Mouse (Mus musculus) stomach, embryonic 15.5 days (tissue): ENCODE measurements around the gene Olfr1347. TPM values are rescaled to one million over a fixed set of nuclear protein-coding genes. Genes with fewer than 3 reads are reported as not detected.

Experiments
- ATAC-seq: fragments of 200-750 bp; cut with Nextera tagmentation; 2 replicates; pipeline ENCODE4 v1.8.0; 2017; ENCODE audit warnings: low read depth, moderate number of reproducible peaks, moderate TSS enrichment; ENCODE audit not compliant: insufficient read depth, low FRiP score
- H3K27ac ChIP-seq: fragments of 300-500 bp; sonication (generic); 2 replicates; pipeline ENCODE4 v1.5.1; 2015; ENCODE audit warnings: mild to moderate bottlenecking, inconsistent platforms
- H3K27me3 ChIP-seq: fragments of 300-500 bp; sonication (generic); replicated peaks from 2 replicates; pipeline ENCODE4 v1.6.1; 2015; ENCODE audit warnings: inconsistent platforms
- H3K36me3 ChIP-seq: fragments of 300-500 bp; sonication (generic); 2 replicates; pipeline ENCODE4 v1.6.1; 2015; ENCODE audit warnings: inconsistent platforms
- H3K4me1 ChIP-seq: fragments of 300-500 bp; sonication (generic); 2 replicates; pipeline ENCODE4 v1.6.1; 2015; ENCODE audit warnings: inconsistent platforms
- H3K4me2 ChIP-seq: fragments of 300-500 bp; sonication (generic); 2 replicates; pipeline ENCODE4 v1.6.1; 2015; ENCODE audit warnings: mild to moderate bottlenecking, inconsistent platforms
- H3K4me3 ChIP-seq: fragments of 300-500 bp; sonication (generic); replicated peaks from 2 replicates; pipeline ENCODE4 v1.5.1; 2015; ENCODE audit warnings: inconsistent platforms
- H3K9ac ChIP-seq: fragments of 300-500 bp; sonication (generic); 2 replicates; pipeline ENCODE4 v1.6.1; 2015; ENCODE audit warnings: inconsistent platforms
- H3K9me3 ChIP-seq: fragments of 300-500 bp; sonication (generic); 2 replicates; pipeline ENCODE4 v1.6.1; 2016; ENCODE audit warnings: inconsistent platforms
- WGBS: fragments of 180-500 bp; shearing (Covaris S2); methylation state at CpG from one replicate; pipeline ENCODE4 v1.1.7; 2015; 5-methylcytosine and 5-hydroxymethylcytosine counted together
- polyA plus RNA-seq: library from polyadenylated mRNA; unstranded; fragments of >200 nt; fragmentation: Nextera tagmentation; extraction: Ambion mirVana; gene quantifications from 2 replicates; pipeline ENCODE4 v1.2.1, GENCODE M21; 2015

The Olfr1347 gene
- polyA plus RNA-seq, 1 experiment from 2014 or later = not detected

DNA sequence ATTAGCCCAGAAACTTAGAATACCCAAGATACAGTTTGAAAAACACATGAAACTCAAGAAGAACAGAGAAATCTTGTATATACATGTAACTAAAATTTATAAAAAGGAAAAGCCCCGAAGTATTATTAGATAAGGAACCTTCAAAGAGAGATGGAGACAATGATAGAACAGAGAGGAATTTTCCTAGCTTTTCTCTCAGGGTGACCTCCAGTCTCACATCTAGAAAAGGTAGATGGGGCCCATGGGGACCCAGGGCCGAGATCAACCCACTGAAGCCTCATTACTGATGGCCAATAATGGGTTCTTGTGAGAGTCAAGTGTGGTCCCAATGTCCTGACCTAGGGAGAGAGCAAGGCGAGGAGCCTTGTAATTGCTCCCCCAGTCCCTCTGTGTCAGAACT, 61.2 kb downstream of the Olfr1347 start, which contains the start of gene Olfr1344:
Gene Olfr1344, plus strand, starts transcription at position 301 of the 400 bp plus-strand sequence.
- WGBS = 75% methylated on average over 3 of the region's 3 CpGs

More for the DNA sequence above, 61.2 kb downstream of the Olfr1347 start, which contains the start of gene Olfr1344:
- Histone ChIP-seq H3K4me1 (no peaks in the 10 kb centered on the region), H3K36me3 (no peaks in the 10 kb centered on the region), H3K4me2 (no peak within 1 kb of the TSS), H3K27ac (no peak within 1 kb of the TSS), H3K4me3 (no peak within 1 kb of the TSS), H3K9ac (no peak within 1 kb of the TSS), H3K27me3 (no peaks in the 10 kb centered on the region), H3K9me3 (no peaks in the 10 kb centered on the region)
- ATAC-seq = no peak

Other genes starting within 250 kb of the Olfr1347 start
- gene Epp13, start 247.0 kb downstream of the Olfr1347 start, polyA plus RNA-seq = not detected in 2 replicates
- gene Zfp667, start 213.2 kb downstream of the Olfr1347 start, polyA plus RNA-seq = 8.1 and 9.3 TPM in 2 replicates
- 4.5 and 4.8 TPM in 2 replicates for gene Zfp583, start 168.5 kb downstream of the Olfr1347 start, polyA plus RNA-seq
- gene Gm3854, start 156.0 kb downstream of the Olfr1347 start, polyA plus RNA-seq = 1.6 and 2.7 TPM in 2 replicates
- 1.6 and 1.9 TPM in 2 replicates for gene Zfp78, start 136.5 kb downstream of the Olfr1347 start, polyA plus RNA-seq
- gene Zfp28, start 116.5 kb downstream of the Olfr1347 start, polyA plus RNA-seq = 6.9 and 7.6 TPM in 2 replicates
- 0.23 and 0.26 TPM in 2 replicates for gene Smim17, start 101.0 kb downstream of the Olfr1347 start, polyA plus RNA-seq
- gene Gm20715, start 89.5 kb downstream of the Olfr1347 start, polyA plus RNA-seq = not detected in 2 replicates
- gene Olfr1344, start 61.1 kb downstream of the Olfr1347 start, polyA plus RNA-seq = not detected in 2 replicates
- gene Olfr1336, start 43.6 kb downstream of the Olfr1347 start, polyA plus RNA-seq = not detected in 2 replicates
- not detected in 2 replicates for gene Olfr1346, start 32.7 kb downstream of the Olfr1347 start, polyA plus RNA-seq
- gene Olfr5, start 12.8 kb downstream of the Olfr1347 start, polyA plus RNA-seq = not detected in 2 replicates
- gene Olfr1348, start 9.0 kb upstream of the Olfr1347 start, polyA plus RNA-seq = not detected in 2 replicates
- not detected in 2 replicates for gene Olfr1349, start 23.2 kb upstream of the Olfr1347 start, polyA plus RNA-seq
- not detected in 2 replicates for gene Olfr1350, start 65.1 kb upstream of the Olfr1347 start, polyA plus RNA-seq
- 5.3 and 6.3 TPM in 2 replicates for gene Zim1, start 196.7 kb upstream of the Olfr1347 start, polyA plus RNA-seq
- 134 and 157 TPM in 2 replicates for gene Peg3, start 230.7 kb upstream of the Olfr1347 start, polyA plus RNA-seq
- 5.7 and 6.2 TPM in 2 replicates for gene Usp29, start 230.8 kb upstream of the Olfr1347 start, polyA plus RNA-seq